Mouse (Mus musculus) heart, postnatal 4 days (tissue): Measurements from ENCODE around the gene Tmem38b. TPM values are rescaled to one million over a fixed set of nuclear protein-coding genes. Genes with fewer than 3 reads are reported as not detected.
A peak's percentile ranks its signal among the peaks of the same experiment; 100 is the strongest.

Experiments used
- DNase-seq: peaks from one replicate; pipeline ENCODE4 v3.0.0; 2021
- total RNA-seq, 2 experiments: library from RNA; stranded (reverse); gene quantifications; 2 replicates each; pipeline ENCODE4 v1.2.3; 2021

The Tmem38b gene
- total RNA-seq, 2 experiments from 2014 or later = 12.0 to 12.5 TPM

DNA sequence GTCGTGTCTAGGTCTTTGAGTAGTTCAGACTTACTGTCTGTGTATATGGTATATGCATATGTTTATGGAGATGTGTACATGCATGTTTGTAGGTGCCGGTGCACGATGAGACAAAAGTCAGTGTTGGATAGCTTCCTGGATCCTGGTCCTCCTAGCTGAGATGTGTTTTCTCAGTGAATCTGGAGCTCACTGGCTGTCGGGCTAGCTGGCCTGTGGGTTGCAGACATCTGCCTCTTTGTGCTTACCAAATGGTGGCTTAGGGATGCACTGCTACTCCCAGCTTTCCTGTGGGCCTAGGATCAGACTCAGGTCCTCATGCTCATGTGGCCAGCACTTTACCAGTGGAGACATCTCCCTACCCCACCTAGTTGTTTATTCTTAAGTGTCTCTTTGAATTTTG lies 4.2 kb downstream of the Tmem38b start:
- no peak for DNase-seq

DNA sequence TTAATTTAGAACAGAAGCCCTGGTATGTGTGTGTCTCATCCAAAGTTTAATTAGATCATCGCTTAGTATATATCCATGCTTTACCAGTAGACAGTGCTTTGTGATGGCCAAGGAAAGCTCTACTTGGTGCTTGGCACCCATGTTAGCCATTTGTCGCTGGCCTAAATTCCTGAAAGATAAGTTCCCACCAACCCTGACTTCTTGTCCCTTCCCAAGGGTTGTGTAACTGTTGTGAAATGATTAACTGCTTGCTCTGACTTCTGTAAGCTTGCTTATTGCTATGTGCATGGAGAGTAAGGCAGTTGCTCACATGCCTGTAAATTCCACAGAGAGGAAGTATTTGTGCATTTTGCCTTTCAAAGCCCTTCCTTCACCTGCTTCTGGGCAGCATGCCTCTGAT lies 4.7 kb downstream of the Tmem38b start:
- no peak for DNase-seq

DNA sequence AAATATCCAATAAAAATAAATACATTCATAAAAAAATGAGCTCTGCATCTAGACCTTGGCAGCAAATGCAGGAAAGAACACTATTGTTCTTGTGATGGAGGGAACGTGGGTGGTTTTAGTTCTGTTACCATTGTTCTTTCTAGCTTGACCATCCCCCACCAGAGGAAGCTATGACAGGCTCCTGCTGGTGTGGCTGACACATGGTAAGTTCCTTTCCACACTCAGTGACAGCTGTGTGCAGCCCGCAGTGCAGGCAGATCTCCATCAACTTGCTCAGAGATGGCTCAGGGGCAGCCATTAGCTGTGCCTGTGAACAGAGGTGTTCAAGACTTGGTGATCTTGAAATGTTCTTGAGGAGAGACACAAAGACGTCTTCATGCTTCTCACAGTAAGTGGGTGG lies 6.5 kb downstream of the Tmem38b start:
- DNase-seq = peak; percentile 44

DNA sequence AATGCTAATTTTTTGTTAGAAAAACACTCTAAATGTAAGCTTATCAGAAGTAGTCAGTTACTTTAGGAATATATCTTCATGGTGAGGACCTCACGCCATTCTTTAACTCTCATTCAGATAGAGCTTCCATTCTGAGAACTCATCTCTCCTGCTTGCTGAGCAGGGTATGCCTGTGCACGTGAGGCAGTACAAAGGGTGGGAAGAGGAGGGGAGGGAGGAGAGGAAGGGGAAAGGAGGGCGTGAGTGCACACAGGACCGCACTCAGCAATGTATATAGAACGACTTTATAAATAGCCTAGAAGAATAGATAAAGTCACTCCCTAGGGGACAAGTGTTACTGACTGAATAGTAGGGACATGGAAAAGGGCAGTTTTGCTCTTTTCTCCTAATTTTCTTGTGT lies 11.1 kb downstream of the Tmem38b start:
- no peak for DNase-seq

DNA sequence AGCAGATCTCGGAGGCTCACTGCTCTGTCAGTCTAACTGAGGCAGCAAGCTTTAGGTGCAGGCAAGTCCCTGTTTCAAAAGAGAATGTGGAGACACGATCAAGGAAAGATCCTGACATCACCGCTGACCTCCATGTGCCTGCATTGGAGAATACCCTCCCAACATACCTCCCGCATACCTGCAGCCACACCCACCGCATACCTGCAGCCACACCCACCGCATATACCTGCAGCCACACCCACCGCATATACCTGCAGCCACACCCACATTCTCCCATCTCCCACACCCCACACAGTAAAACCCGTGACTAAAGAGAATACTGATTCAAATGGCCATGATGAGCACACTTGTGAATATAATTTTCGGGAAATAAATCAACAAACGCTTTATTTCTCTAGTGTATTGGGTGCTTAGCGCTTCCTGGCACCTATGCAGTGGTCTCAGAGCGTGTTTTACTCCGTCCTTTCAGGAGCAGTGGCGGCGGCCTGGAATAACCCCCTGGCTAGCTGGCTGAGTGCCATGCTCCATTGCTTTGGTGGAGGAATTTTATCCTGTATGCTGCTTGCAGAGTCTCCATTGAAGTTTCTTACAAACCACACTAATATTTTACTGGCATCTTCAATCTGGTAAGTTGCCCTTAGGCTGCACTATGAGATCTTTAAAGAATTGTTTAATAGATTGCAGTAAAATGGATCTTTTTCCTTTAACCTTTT lies 14.5 kb downstream of the Tmem38b start:
- DNase-seq = peak; percentile 83

DNA sequence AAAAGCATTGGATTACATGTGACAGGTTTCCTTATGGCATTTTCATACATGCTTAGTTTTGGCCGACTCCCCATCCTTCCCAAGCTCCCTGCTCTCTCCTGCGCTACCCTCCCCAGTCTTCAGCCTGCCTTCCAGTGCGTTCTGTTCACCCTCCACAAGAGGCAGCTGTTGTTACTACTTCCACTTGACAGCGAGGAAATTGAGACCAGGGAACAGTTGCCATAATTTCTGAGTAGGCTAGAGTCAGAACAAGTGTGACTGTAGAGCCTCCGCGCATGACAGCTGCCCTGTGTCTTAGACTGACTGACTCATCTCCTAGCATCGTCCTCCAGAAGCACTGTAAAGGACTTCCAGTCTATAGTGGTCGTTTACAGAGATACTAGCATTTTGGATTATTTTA lies 17.7 kb downstream of the Tmem38b start:
- peak; percentile 15 for DNase-seq

DNA sequence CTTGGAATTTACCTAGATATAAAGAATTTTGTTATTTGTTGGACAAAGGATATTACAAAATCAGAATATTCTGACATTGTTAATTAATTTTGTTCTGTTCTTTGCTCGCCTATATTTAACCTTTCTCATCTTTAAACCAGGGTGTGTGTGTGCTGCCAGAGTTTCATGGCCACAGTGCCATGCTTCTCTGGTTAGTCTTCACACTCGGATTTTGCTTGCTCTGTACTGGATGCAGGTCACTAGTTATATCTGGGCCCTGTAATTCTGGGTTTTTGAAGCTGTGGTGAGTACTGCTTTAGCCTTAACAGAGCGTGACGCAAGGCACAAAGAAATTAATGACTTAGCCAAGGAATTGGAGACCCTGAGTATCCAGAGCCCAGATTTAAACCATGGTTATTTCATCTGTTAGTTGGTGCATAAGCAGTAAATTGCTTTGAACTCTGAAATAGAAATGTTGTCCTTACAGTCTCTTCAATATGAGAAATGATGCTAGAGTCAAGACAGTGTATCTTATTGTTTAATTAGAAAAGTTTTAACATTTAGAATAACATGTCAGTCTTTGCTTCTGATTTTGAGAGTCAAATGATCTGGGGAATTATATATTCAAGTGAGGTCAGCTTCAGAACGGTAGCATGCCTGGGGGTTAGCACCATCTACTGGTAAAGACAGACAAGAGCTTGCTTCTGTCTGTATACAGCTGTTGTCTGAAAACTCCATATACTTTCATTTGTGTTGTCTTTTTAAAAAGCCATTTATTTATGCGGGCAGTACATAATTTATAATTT lies 19.2 kb downstream of the Tmem38b start:
- peak; percentile 40 for DNase-seq

DNA sequence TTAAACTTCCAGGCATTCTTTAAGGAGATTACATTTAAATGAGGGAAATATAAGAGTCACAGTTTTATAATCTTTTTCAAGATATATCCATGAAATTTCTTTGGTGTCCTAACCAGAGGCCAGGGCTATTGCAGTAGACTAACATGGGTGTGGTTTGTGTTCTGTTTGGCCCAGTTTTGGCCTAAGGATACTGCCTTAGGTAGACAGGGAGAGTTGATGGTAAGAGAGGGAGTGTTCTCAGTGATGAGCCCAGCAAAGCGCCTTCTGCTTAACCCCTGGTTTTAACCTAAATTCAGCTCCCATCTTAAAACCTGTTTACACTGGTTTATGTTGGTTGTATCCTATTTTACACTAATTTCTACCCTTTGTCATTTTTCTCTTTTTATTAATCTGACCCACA lies 19.8 kb downstream of the Tmem38b start:
- DNase-seq = no peak

DNA sequence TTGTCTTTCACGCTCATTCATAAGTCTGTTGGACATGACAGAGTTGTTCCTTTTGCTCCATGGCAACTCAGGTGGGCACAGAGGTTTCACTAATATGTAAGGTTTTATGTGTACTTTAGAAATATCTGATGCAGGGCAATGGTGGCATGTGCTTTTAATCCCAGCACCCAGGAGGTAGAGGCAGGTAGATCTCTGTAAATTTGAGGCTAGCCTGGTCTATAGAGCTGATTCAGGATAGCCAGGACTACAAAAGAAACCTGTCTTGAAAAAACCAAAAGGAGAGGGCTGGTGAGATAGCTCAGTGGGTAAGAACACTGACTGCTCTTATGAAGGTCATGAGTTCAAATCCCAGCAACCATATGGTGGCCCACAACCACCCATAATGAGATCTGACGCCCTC lies 20.5 kb downstream of the Tmem38b start:
- DNase-seq = no peak

DNA sequence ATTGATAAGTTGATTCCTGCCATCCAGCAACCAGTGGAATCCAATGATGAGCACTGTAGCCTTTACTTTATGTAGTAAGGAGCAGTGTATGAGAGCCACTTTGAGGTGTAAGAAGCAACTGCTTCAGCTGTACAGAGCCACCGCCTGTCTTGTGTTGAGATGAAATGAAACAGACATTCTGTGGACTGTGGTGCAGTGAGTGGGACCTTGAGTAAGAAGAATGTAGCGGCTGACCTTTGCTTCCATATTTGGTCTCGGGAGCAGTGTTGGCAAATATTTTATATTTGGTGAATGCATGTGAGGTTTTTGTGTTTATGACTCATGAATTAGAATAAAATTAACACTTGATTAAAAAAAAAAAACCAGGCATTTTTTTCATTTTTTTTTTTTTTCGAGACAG lies 21.7 kb downstream of the Tmem38b start:
- DNase-seq = no peak

DNA sequence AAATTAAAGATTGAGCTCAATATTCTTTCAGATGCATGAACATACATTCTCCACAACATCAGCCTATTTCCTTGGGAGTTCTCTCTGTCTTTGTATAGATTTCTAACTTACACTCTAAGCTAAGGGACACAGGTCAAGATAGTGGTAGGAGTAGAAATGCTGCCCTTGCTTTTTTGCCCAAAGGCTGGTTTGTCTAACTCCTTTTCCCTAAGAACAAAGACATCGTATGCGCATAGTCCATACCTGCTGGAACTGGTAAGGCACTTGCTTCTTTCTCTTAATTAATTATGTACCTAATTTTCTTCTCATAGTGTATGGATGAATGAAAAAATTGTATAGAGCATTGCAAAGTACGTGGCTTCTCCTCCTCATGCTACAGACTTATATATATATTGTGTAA lies 22.5 kb downstream of the Tmem38b start:
- DNase-seq = no peak

DNA sequence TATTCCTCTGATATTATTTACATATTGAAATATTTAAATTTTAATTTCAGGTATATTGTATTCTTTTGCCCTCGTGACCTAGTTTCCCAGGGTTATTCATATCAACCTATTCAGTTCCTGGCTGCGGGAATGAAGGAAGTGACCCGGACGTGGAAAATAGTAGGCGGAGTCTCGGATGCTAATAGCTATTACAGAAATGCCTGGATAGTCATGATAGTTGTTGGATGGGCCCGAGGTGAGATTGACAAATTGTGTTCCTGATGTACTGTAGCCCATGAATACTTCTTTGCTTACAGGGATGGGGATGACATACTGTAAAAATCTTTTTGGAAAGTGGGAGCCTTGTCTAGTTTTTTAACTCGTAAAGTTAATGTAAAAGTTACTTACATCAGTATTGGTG lies 23.0 kb downstream of the Tmem38b start:
- DNase-seq = no peak

DNA sequence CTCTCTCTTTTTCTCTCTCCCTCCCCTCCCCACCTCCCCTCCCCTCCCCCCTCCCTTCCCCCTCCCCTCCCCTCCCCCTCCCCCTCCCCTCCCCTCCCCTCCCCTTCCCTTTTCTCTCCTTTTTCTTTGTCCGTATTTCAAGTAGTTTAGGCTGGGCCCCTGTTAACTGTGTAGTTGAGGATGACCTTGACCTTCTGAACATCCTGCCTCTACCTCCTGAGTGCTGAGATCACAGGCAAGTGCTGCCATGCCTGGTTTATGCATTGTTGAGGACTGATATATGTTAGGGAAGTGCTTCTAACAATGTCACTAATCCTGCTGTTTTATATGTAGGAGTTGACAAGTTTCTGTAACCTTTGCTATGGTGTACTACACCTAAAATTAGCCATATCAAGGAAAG lies 24.0 kb downstream of the Tmem38b start:
- DNase-seq = no peak

DNA sequence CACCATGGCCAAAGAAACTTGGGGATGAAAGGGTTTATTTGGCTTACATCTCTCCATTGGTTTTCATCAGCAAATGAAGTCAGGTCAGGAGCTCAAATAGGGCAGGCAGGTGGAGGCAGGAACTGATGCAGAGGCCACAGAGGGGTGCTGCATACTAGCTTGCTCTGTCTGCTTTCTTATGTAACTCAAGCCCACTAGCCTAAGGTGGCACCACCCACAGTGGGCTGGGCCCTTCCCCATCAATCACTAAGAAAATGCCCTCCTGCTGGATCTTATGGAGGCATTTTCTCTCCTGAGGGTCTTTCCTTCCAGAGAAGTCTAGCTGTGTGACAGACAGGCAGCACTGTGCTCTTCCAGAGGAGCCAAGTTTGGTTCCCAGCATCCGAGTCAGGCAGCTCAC lies 27.5 kb downstream of the Tmem38b start:
- no peak for DNase-seq

DNA sequence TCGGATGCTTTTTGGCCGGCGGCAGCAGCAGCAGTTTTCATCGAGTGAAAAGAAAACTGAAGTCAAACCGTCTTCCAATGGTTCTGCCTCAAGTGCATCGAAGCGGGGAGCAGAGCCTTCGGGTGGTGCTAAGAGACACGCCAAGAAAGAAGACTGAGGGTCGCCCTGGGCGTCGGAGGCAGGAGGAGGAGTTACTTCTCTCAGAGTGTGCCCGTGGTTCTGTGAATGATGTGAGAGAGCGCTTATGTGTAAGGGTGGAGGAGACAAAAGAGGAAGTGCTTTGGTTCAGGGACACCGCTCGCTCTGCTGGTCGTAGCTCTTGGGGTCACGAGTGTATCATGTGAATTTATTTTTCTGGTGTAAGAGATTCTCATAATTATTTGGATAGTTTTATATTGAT lies 34.1 kb downstream of the Tmem38b start:
- DNase-seq = no peak

DNA sequence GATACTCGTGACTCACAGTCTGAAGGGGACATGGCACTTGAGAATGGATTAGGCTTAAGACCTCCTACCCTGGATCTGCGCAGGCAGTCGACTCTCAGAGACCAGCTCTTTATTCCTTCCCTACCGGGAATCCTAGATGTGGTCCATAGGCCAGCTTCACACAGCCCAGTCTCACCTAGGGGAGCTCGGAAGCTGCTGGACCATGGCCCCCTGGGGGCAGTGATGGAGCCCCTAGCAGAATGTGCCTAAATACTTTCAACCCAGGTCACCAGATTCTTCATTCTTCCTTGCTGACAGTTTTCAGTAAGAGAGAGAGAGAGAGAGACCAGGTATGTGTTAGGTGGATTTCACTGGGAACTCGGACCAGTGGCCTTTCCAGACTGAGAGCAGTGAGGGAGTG lies 36.3 kb downstream of the Tmem38b start:
- DNase-seq = no peak

DNA sequence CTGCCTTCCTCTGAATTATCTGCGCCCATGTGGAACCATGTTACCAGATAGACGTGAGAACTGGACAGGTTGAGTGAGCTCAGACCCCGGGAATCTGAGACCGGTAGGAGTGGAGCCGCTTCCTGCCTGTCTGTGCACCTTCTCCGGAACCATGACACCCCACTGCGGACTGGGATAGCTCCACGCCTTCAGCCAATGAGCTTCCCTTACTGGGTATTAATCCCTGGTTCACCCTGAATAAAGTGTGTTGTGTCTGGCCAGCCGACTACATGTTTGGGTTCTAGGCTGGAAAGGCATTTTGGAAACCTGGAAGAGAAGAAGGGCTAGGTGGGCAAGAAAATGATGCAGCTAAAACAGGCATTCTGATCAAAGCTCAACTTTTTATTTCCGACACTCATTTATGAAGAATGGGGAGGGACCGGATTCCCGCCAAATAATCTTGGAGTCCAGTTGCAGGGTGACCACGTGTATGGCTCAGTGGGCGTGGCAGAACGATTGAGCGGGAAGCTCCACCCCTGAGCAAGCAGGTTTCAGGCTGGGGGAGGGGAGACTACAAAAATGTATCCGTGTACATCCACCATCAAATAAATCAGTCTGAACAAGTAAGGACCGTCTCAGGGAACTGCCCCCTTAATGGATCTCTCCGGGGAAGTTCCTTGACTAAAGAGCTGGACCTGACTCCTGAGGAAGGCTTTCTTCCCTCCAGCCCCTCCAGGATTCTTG lies 38.4 kb downstream of the Tmem38b start:
- no peak for DNase-seq

DNA sequence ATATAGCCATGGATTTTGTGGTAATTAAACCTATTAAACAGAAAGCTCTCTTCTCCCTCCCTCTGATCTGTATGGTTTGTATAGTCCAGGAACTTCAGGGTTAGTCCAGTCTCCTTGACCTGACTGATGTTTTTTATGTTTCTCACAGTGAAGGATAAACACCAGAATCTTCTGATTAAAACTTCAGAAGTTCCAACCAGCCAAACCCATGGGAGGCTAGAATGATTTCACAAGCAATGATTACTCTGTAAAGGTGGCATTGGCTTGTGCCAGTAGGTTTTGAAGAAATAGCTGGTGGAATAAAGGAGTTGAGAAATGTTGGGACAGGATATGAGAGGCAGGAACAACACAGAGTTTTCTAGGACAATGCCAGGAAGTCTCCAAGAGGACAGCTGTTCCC lies 40.6 kb downstream of the Tmem38b start:
- DNase-seq = no peak

DNA sequence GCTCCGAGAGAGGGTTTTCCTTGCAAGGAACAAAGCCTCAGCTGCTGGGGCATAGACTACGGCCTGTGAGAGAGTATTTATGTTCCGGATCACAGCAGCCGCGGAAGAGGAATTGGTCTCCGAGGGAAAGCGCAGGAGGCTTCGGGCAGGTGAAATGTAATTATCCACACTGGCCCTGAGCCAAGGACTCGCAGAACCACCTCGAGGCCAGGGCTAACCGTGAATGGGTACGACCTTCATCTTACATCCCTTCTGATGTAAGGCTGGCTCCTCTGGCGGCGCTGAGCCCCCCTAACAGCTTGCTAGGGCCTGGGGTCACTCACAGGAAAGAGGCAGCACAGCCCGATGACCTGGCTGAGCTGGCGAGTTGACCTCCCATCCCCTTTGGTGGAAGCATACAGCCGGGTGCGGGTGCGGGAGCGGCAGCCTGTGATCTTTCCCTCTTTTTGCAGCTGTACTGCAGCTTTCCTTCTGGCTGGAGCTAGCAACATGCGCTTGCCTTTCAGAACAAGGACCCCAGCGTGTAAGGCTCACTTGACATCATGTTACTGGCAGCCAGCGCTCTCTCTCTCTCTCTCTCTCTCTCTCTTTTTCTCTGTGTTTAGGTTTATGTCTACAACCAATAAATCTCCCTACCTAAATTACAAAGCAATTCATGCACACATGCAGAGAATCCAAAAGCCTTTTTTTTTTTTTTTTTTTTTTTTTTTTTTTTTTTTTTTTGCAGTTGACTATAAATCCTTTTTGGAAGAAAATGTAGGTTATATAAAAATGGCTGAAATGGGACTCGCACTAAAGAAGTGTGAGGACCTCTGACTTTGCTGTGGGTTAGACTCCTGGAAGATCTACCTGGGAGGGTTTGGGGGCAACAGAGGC lies 52.9 kb downstream of the Tmem38b start:
- no peak for DNase-seq

DNA sequence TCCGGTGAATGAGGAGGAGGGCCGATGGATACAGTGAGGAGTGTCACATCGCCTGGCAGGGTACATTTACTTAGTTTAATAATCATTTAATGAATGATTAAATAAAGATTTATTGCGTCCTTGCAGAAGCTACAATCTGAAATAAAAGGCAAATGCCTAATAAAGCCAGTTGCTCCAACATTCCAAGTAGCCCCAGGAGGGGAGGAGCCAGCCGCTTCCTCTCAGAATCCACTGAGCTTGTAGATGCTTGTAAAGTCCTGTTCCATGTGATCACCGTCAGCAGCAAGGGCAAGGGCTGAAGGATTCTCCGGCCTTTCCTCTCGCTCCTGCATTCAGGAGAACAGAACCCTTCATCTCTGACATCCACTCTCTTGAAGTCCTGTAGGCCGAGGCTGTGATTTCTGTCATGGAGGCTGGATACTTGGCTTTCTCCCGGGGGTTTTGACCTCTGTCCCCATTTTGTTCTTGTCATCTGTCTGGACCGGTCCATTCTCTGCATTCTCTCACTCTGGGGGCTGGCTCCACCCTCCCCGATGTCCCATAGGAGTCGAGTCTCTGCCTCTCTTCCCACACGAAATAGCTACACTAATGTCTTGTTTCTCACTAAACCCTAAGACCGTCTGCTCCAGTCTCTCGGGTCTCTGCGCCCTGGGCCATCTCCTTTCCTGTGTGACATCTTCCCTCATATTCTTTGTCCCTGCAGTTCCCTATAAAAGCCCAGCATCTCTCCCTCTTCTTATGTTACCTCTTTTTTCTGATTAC lies 57.3 kb downstream of the Tmem38b start:
- DNase-seq = no peak

DNA sequence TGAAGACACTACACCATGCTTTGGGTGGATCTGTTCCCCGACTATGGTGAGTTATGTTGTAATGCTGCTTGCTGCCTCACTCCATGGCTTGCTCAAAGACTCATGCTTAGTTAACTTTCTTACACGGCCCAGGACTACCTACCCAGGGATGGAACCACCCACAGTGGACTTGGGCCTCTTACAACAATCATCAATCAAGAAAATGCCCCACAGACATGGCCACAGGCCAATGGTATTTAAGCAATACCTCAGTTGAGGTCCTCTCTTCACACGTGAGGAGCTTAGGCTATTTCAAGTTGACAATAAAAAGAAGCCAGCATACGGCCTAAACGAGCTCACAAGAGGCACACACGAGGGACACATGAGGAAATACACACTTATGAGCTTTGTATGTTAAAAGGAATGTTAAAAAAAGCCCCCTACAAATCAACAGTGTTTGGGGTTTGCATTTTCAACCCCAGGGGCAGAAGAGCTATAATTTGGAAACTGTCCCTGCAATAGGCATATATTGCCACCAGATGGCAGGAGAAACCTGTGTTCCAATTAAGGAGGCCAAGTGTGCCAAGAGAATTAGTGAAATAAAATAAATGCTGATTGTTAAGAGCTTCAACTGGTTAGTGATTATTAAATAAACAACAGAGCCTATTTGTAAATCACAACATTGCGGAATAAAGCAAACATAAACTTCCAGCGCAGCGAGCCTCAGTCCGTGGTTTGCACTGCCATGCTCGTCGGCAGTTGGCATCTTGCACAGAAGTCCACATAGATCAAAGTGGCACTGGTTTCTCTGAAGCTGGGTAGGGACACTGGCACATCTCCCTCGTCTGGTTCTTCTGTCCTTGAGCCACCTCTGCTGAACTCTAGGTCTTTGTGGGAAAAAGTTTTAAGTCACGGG lies 58.8 kb downstream of the Tmem38b start:
- peak; percentile 50 for DNase-seq
